Mouse (Mus musculus) adipocyte (in vitro differentiated cells): ENCODE measurements at regions not wholly inside any gene's neighbourhood (a gene's known extent, or its start where the extent isn't known, plus 50 kb on each side); places are given as distances from the start of the nearest gene placed in this dataset.

Experiments
- DNase-seq: peaks from one replicate; pipeline ENCODE4 v3.0.0-alpha.2; 2016; ENCODE audit warnings: low spot score

- no peak for DNase-seq
Observed at GRCm38 (mm10) chr3:149167997-149168396, 177.6 kb upstream of the Adgrl2 start.

- DNase-seq, result no peak
Observed at GRCm38 (mm10) chr3:149164804-149165203, 174.4 kb upstream of the Adgrl2 start.

GRCm38 (mm10) chr3:149163591-149163990, 173.2 kb upstream of the Adgrl2 start:
- DNase-seq, result no peak

DNA sequence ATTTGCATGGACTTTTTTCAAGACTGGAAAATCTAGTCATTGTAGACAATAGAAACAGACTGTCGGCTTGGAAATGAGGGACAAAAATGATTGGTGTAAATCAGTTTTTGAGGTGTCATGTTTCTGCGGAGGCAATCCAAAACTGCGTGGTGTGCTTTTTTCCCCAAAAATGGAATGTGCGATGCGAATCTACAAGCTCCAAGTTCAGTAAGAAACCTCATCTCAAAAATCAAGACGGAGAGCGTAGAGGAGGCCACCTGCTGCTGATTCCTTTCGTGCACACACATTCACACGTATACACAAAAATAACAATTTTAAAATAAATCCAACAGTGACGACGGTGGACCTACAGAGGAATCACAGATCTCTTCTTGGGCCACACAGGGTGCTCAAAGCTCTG, 170.5 kb upstream of the Adgrl2 start:
- DNase-seq, result no peak

GRCm38 (mm10) chr3:149157381-149157780, 167.0 kb upstream of the Adgrl2 start:
- no peak for DNase-seq

DNA sequence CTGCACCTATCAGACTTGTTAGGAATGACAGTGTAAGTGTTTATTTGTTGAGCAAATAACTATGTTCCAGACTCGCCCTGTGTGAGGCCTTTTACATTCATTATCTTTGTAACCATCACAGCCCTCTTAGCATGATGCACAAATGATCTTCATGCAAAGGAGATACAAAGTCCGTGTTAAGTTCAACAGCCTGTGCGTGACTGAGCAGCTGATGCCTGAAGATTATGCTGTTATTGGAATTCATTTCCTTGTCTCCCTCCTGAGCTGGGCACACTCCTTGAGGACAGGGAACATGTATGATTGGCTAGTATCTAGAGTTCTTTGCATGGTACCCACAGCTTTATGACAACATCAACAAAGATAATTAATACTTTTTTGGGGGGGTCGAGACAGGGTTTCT, 162.0 kb upstream of the Adgrl2 start:
- DNase-seq, result no peak

DNA sequence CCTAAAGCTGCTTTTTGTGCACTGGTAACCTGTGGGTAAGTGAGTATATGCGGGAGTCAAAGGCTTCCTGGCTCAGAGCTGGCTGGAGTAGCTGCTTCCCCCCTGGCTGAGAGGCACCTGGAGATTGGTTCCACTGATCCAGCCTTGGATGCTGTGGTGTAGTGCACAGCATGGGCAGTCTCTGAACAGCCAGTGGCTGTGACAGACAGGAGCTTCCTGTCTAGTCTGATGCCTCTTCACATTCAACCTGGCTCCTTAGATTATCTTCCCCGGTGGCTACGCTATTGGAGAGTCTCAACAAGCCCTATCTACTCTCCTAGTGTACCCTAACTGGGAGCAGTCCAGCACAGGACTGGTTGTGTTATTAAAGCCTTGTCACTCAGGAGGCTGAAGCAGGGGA, 160.4 kb upstream of the Adgrl2 start:
- no peak for DNase-seq

DNA sequence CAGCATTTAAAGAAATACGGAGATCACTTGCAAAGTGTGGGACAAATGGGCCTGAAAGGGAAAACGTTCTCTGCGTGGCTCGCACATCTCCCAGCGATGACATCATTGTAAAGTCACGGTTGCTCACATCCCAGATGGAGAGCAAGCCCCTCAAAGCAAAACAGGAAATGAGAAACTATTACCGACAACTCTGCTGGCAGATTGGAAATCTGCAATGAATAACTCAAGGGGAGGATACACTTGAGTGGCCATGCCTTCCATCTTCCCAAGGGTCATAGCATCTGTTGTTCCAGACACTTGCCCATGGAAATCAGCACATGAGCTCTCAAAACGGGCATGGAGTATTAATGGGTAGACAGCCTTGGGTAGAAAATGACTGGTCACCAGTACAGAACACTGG, 158.3 kb upstream of the Adgrl2 start:
- DNase-seq, result no peak

DNA sequence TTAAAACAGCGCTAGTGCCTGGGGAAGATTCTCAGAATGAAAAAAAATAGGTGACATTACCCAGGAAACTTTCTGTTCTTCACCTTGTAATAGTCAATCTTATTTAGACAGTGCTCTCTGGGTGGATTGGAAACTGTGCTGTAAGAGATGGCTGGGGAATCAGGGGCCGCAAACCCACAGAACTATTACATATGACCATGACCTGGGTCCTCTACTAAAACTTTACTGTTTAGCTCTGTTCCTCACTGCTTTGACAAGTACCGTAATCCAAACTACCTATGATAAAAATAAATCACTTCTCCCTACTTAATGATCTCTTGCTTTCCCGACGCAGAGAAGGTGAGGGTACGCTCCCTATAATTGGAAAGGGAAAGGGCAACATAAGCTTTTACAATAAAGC, 157.6 kb upstream of the Adgrl2 start:
- no peak for DNase-seq

GRCm38 (mm10) chr3:149146673-149147072, 156.3 kb upstream of the Adgrl2 start:
- no peak for DNase-seq

- DNase-seq, result no peak
Observed at GRCm38 (mm10) chr3:149140461-149140860, 150.1 kb upstream of the Adgrl2 start.

- no peak for DNase-seq
Observed at GRCm38 (mm10) chr3:149134028-149134938, 143.9 kb upstream of the Adgrl2 start.

GRCm38 (mm10) chr3:149118806-149119205, 128.5 kb upstream of the Adgrl2 start:
- DNase-seq, result no peak

- no peak for DNase-seq
Observed at GRCm38 (mm10) chr3:149117684-149118056, 127.3 kb upstream of the Adgrl2 start.

DNA sequence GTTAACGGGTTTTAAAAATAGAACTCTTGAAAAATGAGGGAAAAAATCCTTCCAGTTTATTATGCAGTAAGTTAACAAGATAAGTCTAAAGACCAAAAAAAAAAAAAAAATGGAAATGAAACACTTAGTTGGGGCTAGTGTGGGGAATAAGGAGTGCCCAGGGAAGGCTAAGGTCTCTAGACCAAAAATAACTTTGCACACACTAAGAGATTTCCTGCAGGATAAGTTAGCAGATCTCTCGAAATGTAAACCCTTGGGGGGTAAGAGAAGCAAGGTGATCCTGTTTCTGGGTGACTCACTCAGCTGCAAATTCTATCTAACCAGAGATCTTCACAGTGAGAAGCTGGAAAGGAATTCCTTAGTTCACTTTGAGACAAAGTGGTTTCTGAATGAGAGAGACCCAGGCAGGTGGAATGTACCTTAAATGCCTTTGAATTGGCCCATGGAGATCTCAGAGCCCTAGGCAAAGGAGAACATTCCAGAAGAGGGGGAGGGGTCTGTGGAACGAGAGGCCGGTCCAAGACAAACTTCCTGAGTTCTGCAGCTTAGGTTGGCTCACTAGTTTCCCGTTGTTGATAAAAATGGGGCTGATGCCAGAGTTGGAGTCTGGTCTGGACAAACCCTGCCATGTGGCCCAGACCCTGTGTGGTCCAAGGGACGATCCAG, 126.8 kb upstream of the Adgrl2 start:
- no peak for DNase-seq

- no peak for DNase-seq
Observed at GRCm38 (mm10) chr3:149116604-149117003, 126.2 kb upstream of the Adgrl2 start.

DNA sequence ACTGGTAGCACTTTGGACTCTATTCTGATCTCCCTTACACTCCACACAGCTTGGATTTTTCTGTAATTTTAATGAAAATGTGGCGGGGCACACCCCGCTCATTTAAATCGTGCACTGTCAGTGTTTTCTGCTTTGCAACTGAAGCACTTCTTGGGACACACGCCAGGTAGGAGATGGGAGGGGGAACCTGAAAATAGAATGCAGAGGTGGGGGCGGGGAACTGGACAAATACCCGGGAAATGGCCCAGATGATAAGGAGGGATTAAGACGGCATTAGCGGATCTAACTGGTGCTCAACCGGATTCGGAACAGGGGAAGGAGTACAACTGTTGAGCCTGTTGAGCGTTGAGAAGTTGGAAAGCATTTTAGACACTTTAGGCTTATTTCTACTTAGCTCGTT, 125.5 kb upstream of the Adgrl2 start:
- no peak for DNase-seq

DNA sequence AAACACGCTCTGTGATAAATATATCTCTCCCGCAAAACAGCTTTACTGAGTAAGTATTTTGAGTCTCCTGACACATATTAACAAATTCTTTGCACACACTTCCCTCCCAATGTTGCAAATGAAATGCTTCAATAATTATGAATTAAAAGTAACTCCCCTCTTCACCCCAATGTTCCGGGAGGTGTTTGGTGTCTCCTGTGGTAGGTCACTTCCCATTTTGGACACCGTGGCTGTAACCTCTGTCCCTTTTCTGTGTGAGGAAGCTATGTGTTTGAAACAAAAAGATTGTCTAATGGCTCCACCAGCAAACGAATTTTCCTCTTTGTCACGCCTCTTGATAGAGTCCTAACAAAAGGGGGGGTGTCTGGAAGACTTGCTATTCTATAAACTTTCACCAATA, 122.5 kb upstream of the Adgrl2 start:
- DNase-seq, result no peak

DNA sequence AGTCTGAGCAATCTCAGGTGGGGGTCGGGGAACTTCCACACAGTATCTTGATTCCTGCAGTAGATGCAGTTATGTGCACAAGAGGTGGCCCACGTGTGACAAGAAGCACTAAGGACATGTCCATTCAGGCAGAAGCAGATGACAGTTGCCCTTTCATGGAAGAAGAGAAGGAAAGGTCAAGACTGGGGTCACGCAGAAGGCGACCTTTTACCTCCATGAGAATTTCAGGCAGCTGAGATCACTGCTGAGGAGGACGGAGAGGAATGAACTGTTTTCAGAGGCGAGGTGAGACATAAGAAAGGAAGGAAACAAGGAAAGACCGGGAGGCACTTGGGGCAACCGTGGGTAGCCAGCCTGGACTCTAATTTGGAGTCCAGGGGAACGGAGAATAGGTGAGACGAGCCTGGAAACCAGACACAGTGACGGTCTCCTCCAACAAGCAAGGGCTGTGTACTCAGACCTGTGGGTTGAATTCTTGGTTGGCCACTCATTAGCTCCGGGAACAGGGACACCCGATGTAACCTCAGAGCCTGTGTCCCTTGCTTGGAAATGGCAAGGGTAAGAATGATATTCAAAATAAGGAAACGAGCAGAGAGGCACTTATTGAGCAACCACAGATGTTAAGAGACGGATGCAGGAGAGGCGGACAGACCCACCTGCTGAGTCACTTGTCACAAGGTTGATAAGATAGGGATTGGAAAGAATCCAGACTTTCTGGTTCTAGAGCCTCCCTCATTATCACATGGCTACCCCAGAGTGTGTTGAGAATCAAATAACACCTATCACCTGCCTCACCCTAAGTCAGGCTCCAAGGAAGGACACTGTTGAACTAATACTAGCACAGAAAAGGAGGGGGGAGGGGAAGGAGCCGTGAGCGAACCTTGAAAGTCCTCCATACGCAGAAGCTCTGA, 121.4 kb upstream of the Adgrl2 start:
- DNase-seq, result no peak

- DNase-seq, result no peak
Observed at GRCm38 (mm10) chr3:149110831-149111230, 120.5 kb upstream of the Adgrl2 start.

- DNase-seq, result no peak
Observed at GRCm38 (mm10) chr3:149105709-149106450, 115.5 kb upstream of the Adgrl2 start.

GRCm38 (mm10) chr3:149105181-149105580, 114.8 kb upstream of the Adgrl2 start:
- DNase-seq, result no peak
